Mouse (Mus musculus): ENCODE measurements around the gene Abhd12b. TPM values are rescaled to one million over a fixed set of nuclear protein-coding genes. Genes with fewer than 3 reads are reported as not detected.

The Abhd12b gene
- total RNA-seq (2023) = not detected

GRCm38 (mm10) chr12:70153842-70154241 lies at the start of gene Abhd12b:
Abhd12b (plus strand) TSS chr12:70154142.

DNA sequence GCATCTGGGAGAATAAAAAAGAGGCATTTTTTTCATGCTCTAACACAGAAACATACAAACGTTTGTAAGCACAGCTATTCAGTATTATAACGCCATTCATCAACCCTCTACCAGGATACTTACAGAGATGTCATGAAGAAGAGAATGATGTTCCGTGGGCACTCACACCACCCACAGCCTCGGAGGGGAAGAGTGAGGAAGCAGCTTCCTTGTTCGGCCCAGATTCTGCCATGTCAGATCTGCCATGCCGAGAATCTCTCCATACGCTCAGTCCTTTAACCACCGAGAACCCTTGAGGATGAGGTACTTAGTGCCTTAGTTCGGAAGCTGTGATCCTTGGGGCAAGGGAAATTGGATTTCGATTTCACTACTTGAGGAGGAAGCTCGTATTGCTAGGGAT lies 40.6 kb upstream of the Abhd12b start, which contains the start of gene Nin:
Gene Nin (minus strand): TSS at position 367 of the 400 bp plus-strand sequence.

GRCm38 (mm10) chr12:70231294-70231693 lies 77.4 kb downstream of the Abhd12b start, which contains the start of gene Pygl:
Pygl (minus strand) TSS chr12:70231488.

Other genes with a start within 250 kb of the Abhd12b start
- 10 to 100 TPM; 42.8 to 45.1 TPM for gene Sav1, start 167.1 kb upstream of the Abhd12b start, total RNA-seq (2023)
- 100 to 1,000 TPM; 169 to 171 TPM for gene Nin, start 40.4 kb upstream of the Abhd12b start, total RNA-seq (2023)
- gene Pygl, start 77.3 kb downstream of the Abhd12b start, total RNA-seq (2023) = 100 to 1,000 TPM; 174 to 200 TPM
- gene Trim9, start 193.5 kb downstream of the Abhd12b start, total RNA-seq (2023) = not detected